Mouse (Mus musculus): ENCODE results near the gene Trak1.

Trak1 gene

DNA sequence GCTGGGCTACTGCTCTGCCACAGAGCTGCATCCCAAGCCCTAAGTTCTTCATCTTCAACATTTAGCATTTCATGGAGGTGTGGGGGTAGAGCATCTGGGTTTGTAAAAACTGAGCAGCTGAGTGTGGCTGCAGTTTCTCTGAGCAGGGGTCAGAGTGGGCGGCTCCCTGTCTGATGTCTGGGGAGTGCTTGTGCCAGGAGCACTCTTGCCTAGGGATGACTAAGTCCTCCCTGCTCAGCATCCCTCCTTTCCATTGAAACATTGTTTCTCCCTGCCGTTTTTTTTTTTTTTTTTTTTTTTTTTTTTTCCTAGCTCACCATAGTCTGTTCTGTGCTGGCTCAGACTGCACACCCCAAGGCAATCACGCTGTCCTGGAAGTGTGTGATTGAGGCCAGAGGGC lies 53.3 kb downstream of the Trak1 start:
- peak in 1 of 2 experiments; percentile 33 for DNase-seq

DNA sequence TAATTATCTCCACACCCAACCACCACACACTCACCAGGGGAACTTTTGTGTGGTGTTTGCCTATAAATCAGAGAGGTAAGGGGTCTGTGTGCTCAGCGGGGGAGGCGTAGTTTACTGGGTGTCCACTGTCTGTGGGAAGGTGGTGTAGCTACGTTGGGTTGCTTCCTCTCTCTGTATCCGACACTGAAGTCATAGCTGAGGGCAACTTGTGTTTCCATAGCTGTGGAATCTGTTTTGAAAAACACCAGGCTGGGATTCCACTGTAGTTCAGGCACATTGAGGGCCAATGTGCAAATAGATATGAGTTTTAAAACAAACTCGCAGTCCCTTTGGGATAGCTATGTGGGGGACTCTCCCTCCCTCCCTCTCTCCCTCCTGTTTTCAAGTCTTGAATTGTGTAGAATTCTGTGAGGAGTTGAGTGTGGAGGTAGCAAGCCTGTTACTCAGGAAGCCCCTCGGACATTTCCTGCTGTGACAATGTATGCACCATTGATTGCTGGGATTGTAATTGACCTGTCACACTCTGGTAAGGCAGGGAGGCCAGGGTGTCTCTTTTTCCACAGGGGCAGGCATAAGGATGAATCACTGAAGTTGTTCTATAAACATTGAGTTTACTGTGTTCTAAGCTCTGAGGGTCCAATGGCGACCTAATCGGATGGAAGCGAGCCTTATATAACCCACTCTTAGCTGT lies 54.2 kb downstream of the Trak1 start:
- DNase-seq = peak in 1 of 2 experiments; percentile 43

- DNase-seq = peak; percentile 65
Observed at GRCm38 (mm10) chr9:121352131-121352606, 54.9 kb downstream of the Trak1 start.

DNA sequence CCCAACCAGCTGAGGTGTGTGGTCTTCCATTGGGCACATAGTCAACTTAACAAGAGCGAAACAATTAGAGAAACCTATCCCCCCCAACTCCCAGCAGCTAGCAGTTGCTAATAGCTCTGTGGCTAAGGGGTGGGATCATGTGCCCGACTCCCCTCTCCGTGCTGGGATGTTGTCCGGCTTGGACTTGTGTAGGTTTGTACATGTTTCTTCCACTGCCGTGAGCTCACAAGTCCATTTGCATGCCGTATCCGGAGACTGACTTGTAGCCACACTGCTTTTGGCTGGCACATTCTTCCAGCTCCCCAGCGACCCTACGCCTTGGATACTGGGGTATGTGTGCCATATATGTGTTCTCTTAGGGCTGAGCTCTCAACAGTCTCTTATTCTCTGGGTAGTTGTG lies 55.4 kb downstream of the Trak1 start:
- DNase-seq = no peak

DNA sequence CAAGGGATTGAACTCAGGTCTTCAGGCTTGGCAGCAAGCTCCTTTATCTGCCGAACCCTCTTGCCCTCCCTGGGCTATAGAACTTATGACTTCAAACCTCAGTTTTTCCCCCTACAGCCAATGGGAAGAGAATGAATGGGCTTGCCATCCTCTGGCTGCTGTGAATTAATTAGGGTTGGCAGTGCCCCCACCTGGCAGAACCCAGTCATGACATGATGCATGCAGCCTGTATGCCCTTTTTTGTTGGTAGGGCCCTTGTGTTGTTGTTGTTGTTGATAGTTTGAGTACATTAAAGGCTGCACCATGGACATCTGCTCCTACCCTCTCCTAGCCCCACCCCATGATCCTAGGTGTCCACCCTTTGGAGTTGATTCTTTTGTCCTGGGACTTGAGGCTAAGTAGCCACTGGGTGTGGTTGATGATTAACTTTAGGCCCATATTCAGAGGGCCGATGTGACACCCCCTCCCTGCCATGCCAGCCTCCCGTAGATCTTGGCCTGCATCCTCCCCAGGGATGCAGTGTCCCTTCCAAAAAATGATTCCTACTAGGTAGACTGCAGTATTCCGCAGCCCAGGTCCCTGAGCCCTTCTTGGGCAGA lies 57.6 kb downstream of the Trak1 start:
- peak; percentile 65 to 69 for DNase-seq

- peak; percentile 59 to 60 for DNase-seq
Observed at GRCm38 (mm10) chr9:121355431-121356141, 58.3 kb downstream of the Trak1 start.

GRCm38 (mm10) chr9:121357102-121357501 lies 59.8 kb downstream of the Trak1 start:
- DNase-seq = no peak

- no peak for DNase-seq
Observed at GRCm38 (mm10) chr9:121357582-121358275, 60.4 kb downstream of the Trak1 start.

GRCm38 (mm10) chr9:121358418-121358817 lies 61.1 kb downstream of the Trak1 start:
- DNase-seq = no peak

- no peak for DNase-seq
Observed at GRCm38 (mm10) chr9:121359266-121359972, 62.1 kb downstream of the Trak1 start.

DNA sequence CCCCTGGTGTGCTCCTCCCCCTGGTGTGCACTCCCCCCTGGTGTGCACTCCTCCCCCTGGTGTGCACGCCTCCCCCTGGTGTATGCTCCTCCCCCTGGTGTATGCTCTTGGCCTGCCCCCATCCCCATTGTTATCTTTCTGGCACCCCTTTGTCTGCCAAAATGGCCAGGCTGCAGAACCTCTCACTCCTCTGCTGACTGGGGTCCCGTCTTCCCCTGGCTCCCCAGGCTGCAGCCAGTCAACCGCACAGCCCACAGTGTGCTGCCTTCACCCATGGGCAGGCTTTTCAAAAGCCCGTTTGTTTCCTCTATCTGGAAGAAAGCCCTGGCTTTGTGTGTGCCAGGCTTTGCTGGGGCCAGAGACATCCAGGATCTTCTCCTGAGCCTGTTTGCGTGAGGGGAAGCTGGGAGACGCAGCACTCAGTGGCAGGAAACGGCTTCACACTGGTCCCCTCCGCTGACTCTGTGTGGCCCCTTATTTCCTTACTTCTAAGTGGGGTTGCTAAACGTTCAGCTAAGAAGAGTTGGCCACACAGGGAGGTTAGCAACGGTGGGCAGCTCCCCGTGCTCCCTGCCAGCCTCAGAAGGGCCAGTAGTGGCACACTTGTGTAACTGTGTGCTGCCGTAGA lies 63.1 kb downstream of the Trak1 start:
- DNase-seq = no peak

DNA sequence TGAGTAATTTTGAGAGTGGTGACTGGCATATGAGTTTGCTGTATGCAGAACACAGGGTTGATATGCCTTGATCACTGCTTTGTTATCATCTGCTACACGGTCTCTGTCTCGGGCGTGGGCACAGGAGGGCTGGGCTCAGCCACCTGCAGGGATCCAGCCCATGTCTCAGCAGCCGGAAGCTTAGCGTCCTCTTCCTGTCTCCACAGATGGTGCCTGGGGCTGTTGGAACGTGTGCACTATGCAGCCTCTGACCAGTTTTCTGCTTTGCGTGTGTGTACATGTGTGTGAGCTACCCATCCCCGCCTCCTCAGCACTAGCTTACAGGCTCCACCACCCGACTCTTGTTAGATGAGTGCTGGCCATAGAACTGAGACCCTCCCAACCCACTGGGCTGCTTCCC lies 63.7 kb downstream of the Trak1 start:
- no peak for DNase-seq

GRCm38 (mm10) chr9:121363932-121364331 lies 66.6 kb downstream of the Trak1 start:
- no peak for DNase-seq

- DNase-seq = peak; percentile 48 to 50
Observed at GRCm38 (mm10) chr9:121366135-121366863, 69.0 kb downstream of the Trak1 start.

- peak; percentile 49 to 62 for DNase-seq
Observed at GRCm38 (mm10) chr9:121366864-121367245, 69.6 kb downstream of the Trak1 start.

- no peak for DNase-seq
Observed at GRCm38 (mm10) chr9:121369573-121369972, 72.3 kb downstream of the Trak1 start.

GRCm38 (mm10) chr9:121371346-121371891 lies 74.1 kb downstream of the Trak1 start:
- DNase-seq = peak; percentile 85 to 91

- DNase-seq = no peak
Observed at GRCm38 (mm10) chr9:121371946-121372646, 74.8 kb downstream of the Trak1 start.

DNA sequence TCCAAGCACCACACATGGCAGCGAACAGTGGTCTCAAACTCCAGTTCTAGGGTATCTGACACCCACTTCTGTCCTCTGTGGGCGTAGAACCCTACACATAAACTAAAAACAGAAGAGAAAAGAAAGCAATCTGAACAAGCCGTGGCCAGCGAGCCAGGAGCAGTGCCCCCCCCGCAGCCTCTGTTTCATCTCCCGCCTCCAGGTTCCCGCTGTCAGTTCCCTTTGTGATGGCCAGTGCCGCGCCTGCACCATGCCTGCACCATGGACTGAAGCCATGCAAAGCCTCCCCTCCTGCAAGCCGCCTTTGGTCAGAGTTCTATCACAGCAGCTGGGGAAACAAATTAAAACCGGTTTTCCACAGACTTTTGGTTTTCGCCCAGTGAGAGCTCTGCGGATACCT lies 75.8 kb downstream of the Trak1 start:
- DNase-seq = no peak

DNA sequence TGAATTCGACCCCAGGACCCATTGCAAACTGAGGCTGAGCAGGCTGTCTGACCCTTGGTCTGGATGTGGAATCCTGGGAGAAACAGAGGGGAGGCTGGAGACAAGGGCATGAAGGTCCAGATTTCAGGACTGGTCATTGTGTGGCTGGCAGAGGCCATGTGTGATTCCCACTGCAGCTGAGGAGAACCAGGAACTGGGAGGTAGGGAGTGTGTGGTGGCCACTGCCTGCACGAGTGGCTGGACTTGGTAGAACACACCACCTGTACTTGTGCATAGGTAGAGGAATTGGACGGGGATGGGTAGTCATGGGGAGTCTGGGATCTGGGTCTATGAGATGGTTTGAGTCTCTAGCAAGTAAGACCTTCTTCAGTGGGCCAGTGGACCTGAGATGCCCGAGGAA lies 76.2 kb downstream of the Trak1 start:
- no peak for DNase-seq
